Mouse (Mus musculus): ENCODE results near the gene Rnf115. TPM values are rescaled to one million over a fixed set of nuclear protein-coding genes. Genes with fewer than 3 reads are reported as not detected.

The Rnf115 gene
- total RNA-seq, 2 experiments from 2014 or later, result 72.8 to 76.7 TPM

GRCm38 (mm10) chr3:96757691-96758090, 30.2 kb downstream of the Rnf115 start:
- intact Hi-C loops (cut with DNase I), result no loop called here
- no peak for DNase-seq (ENCODE audit: low spot score in 2 of 2)

GRCm38 (mm10) chr3:96759695-96760094, 32.2 kb downstream of the Rnf115 start:
- DNase-seq (ENCODE audit: low spot score in 2 of 2), result peak; percentile 30 to 38
- intact Hi-C loops (cut with DNase I), result no loop called here

GRCm38 (mm10) chr3:96764528-96764927, 37.1 kb downstream of the Rnf115 start:
- DNase-seq (ENCODE audit: low spot score in 2 of 2), result no peak
- intact Hi-C loops (cut with DNase I), result no loop called here

GRCm38 (mm10) chr3:96769971-96770370, 42.5 kb downstream of the Rnf115 start:
- no peak for DNase-seq (ENCODE audit: low spot score in 2 of 2)
- intact Hi-C loops (cut with DNase I), result no loop called here

GRCm38 (mm10) chr3:96772949-96773348, 45.5 kb downstream of the Rnf115 start:
- DNase-seq (ENCODE audit: low spot score in 2 of 2), result no peak
- intact Hi-C loops (cut with DNase I), result no loop called here

GRCm38 (mm10) chr3:96777120-96777519, 49.7 kb downstream of the Rnf115 start:
- DNase-seq (ENCODE audit: low spot score in 2 of 2), result no peak
- intact Hi-C loops (cut with DNase I), result no loop called here

- DNase-seq (ENCODE audit: low spot score in 2 of 2), result no peak
- intact Hi-C loops (cut with DNase I), result no loop called here
These were observed 54.8 kb downstream of the Rnf115 start for GRCm38 (mm10) chr3:96782236-96782635.

GRCm38 (mm10) chr3:96787784-96788183, 60.3 kb downstream of the Rnf115 start:
- intact Hi-C loops (cut with DNase I), result no loop called here
- no peak for DNase-seq (ENCODE audit: low spot score in 2 of 2)

- no peak for DNase-seq (ENCODE audit: low spot score in 2 of 2)
- intact Hi-C loops (cut with DNase I), result no loop called here
These were observed 61.0 kb downstream of the Rnf115 start for GRCm38 (mm10) chr3:96788506-96788905.

- DNase-seq (ENCODE audit: low spot score in 2 of 2), result no peak
- intact Hi-C loops (cut with DNase I), result no loop called here
These were observed 72.8 kb downstream of the Rnf115 start for GRCm38 (mm10) chr3:96800254-96800653.

- intact Hi-C loops (cut with DNase I), result no loop called here
- DNase-seq (ENCODE audit: low spot score in 2 of 2), result no peak
These were observed 74.8 kb downstream of the Rnf115 start for GRCm38 (mm10) chr3:96802214-96802613.

GRCm38 (mm10) chr3:96808136-96808535, 80.7 kb downstream of the Rnf115 start:
- DNase-seq (ENCODE audit: low spot score in 2 of 2), result no peak
- intact Hi-C loops (cut with DNase I), result no loop called here

- intact Hi-C loops (cut with DNase I), result no loop called here
- DNase-seq (ENCODE audit: low spot score in 2 of 2), result no peak
These were observed 81.2 kb downstream of the Rnf115 start for GRCm38 (mm10) chr3:96808651-96809050.

- intact Hi-C loops (cut with DNase I), result no loop called here
- DNase-seq (ENCODE audit: low spot score in 2 of 2), result no peak
These were observed 83.8 kb downstream of the Rnf115 start for GRCm38 (mm10) chr3:96811232-96811631.

- intact Hi-C loops (cut with DNase I), result no loop called here
- DNase-seq (ENCODE audit: low spot score in 2 of 2), result peak; percentile 73 to 84
These were observed 85.1 kb downstream of the Rnf115 start for GRCm38 (mm10) chr3:96812395-96813091.

GRCm38 (mm10) chr3:96813106-96813505, 85.6 kb downstream of the Rnf115 start:
- peak; percentile 23 to 57 for DNase-seq (ENCODE audit: low spot score in 2 of 2)
- intact Hi-C loops (cut with DNase I), result no loop called here

- no peak for DNase-seq (ENCODE audit: low spot score in 2 of 2)
- intact Hi-C loops (cut with DNase I), result no loop called here
These were observed 86.3 kb downstream of the Rnf115 start for GRCm38 (mm10) chr3:96813591-96814244.

GRCm38 (mm10) chr3:96814342-96814741, 86.9 kb downstream of the Rnf115 start:
- no peak for DNase-seq (ENCODE audit: low spot score in 2 of 2)
- intact Hi-C loops (cut with DNase I), result no loop called here

GRCm38 (mm10) chr3:96820116-96820915, 92.9 kb downstream of the Rnf115 start:
- intact Hi-C loops (cut with DNase I), result no loop called here
- DNase-seq (ENCODE audit: low spot score in 2 of 2), result no peak

GRCm38 (mm10) chr3:96821581-96821980, 94.1 kb downstream of the Rnf115 start:
- DNase-seq (ENCODE audit: low spot score in 2 of 2), result no peak
- intact Hi-C loops (cut with DNase I), result no loop called here
